10 mouse cellular contexts compared by ENCODE assay signal in the genomic region with DNA sequence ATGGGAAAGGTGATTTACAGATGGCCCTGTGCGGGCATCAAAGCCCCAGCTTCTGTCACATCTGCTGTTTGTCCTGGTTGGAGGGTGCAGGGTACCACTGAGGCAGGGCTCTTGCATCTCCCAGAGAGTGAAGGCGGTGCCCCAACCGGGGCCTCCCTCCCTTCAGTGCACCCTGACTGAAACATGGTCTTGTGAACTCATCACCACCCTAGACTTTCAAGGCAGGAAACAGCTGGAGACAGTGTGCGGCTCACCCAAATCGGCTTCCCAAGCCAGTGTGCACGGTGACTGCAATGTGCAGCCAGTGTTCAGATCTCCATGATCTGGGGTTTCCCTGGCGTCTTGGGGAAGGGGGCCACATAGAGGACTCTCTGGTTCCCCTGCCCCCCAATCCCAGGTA. TPM values are rescaled to one million over a fixed set of nuclear protein-coding genes. Genes with fewer than 3 reads are reported as not detected.
DNase-seq lines count a peak whose midpoint lies in the region; ATAC-seq and TF ChIP-seq lines count a peak whose summit lies in the region.
"Had no signal": no experiment of that assay in that cellular context is flagged by ENCODE, and none has a peak within 500 bp of the region (broad histone marks: within the 10 kb centered on the region; RNA-seq: fewer than 3 reads in every experiment).

No protein-coding gene starts in this region.

- no peak overlapping the region for H3K4me2 ChIP-seq in kidney, embryonic 14.5 days (replicated peaks; ENCODE audit: low read depth, low read length)
- H3K4me2 ChIP-seq in neural tube, embryonic 15.5 days, result no peak overlapping the region
- no peak overlapping the region for H3K4me2 ChIP-seq in limb, embryonic 14.5 days (replicated peaks; ENCODE audit: low read depth, low read length, severe bottlenecking)
- H3K4me2 ChIP-seq: limb, embryonic 13.5 days had no signal

- 53% methylated on average over 7 of the region's 7 CpGs for WGBS in kidney, embryonic 14.5 days
- 75% methylated on average over 7 of the region's 7 CpGs for WGBS in neural tube, embryonic 15.5 days
- 66% methylated on average over 7 of the region's 7 CpGs for WGBS in limb, embryonic 14.5 days

- no peak for TF ChIP-seq POLR2A in limb, embryonic 14.5 days (IDR thresholded peaks at IDR 0.05; ENCODE audit: borderline replicate concordance, extremely low read depth, insufficient read depth, insufficient read length)

- no peak for DNase-seq in kidney, postnatal 36 days
- peak; percentile 18 for DNase-seq in neural tube, embryonic 10.5 days (ENCODE audit: extremely low spot score, low spot score)
- DNase-seq in limb, embryonic 14.5 days (ENCODE audit: low spot score), result no peak
- peak; percentile 70 for DNase-seq in thymus, postnatal 4 days
- DNase-seq in gastrocnemius, postnatal 25 days, result no peak
- DNase-seq in yolk sac, embryonic 10.5 days (ENCODE audit: low spot score), result no peak

- H3K27ac ChIP-seq in kidney, embryonic 14.5 days (ENCODE audit: low read depth, low read length), result peak overlapping the region; percentile 30; the same call in 1 of the 2 replicates
- no peak overlapping the region for H3K27ac ChIP-seq in neural tube, embryonic 15.5 days (replicated peaks)
- no peak overlapping the region for H3K27ac ChIP-seq in limb, embryonic 14.5 days (replicated peaks; ENCODE audit: low read depth, low read length)
- H3K27ac ChIP-seq: limb, embryonic 13.5 days had no signal

- H3K4me1 ChIP-seq in kidney, embryonic 14.5 days (ENCODE audit: control insufficient read depth, insufficient read depth, low read length), result peaks cover 16% of the 10 kb centered on the region; the same call in 1 of the 2 replicates
- H3K4me1 ChIP-seq in neural tube, embryonic 15.5 days, result peaks cover 2% of the 10 kb centered on the region
- H3K4me1 ChIP-seq in limb, embryonic 14.5 days (ENCODE audit: control insufficient read depth, insufficient read depth, low read length), result peaks cover 13% of the 10 kb centered on the region

- no peak overlapping the region for H3K4me3 ChIP-seq in kidney, embryonic 14.5 days (ENCODE audit: low read length)
- H3K4me3 ChIP-seq in neural tube, embryonic 15.5 days (replicated peaks), result no peak overlapping the region
- no peak overlapping the region for H3K4me3 ChIP-seq in limb, embryonic 14.5 days (replicated peaks; ENCODE audit: low read length)
- H3K4me3 ChIP-seq: limb, embryonic 13.5 days had no signal

- no peaks in the 10 kb centered on the region for H3K27me3 ChIP-seq in kidney, embryonic 14.5 days (ENCODE audit: control insufficient read depth, insufficient read depth, low read length)
- no peaks in the 10 kb centered on the region for H3K27me3 ChIP-seq in neural tube, embryonic 15.5 days (replicated peaks)
- H3K27me3 ChIP-seq in limb, embryonic 14.5 days (ENCODE audit: control insufficient read depth, insufficient read depth, low read length), result no peaks in the 10 kb centered on the region
- H3K27me3 ChIP-seq: limb, embryonic 13.5 days had no signal

- no peaks in the 10 kb centered on the region for H3K36me3 ChIP-seq in kidney, embryonic 14.5 days (ENCODE audit: control insufficient read depth, insufficient read depth, low read length)
- H3K36me3 ChIP-seq in neural tube, embryonic 15.5 days, result no peaks in the 10 kb centered on the region
- H3K36me3 ChIP-seq in limb, embryonic 14.5 days (ENCODE audit: control insufficient read depth, insufficient read depth, low read length), result no peaks in the 10 kb centered on the region
- H3K36me3 ChIP-seq: limb, embryonic 13.5 days had no signal

- no peak overlapping the region for H3K9ac ChIP-seq in kidney, embryonic 14.5 days (ENCODE audit: low read depth, low read length)
- H3K9ac ChIP-seq in neural tube, embryonic 15.5 days (replicated peaks), result no peak overlapping the region
- no peak overlapping the region for H3K9ac ChIP-seq in limb, embryonic 14.5 days (ENCODE audit: low read depth, low read length, severe bottlenecking)
- H3K9ac ChIP-seq: limb, embryonic 13.5 days had no signal

- no peaks in the 10 kb centered on the region for H3K9me3 ChIP-seq in kidney, embryonic 14.5 days (ENCODE audit: control insufficient read depth, low read length)
- H3K9me3 ChIP-seq in neural tube, embryonic 15.5 days (replicated peaks), result no peaks in the 10 kb centered on the region
- no peaks in the 10 kb centered on the region for H3K9me3 ChIP-seq in limb, embryonic 14.5 days (ENCODE audit: control insufficient read depth, low read length)
- H3K9me3 ChIP-seq: limb, embryonic 13.5 days had no signal

- ATAC-seq in kidney, embryonic 14.5 days (ENCODE audit: low FRiP score, low TSS enrichment), result peak; percentile 44
- ATAC-seq in neural tube, embryonic 15.5 days (ENCODE audit: low FRiP score), result no peak
- ATAC-seq in limb, embryonic 14.5 days (ENCODE audit: low FRiP score, low read depth), result 0 out of 2 replicates have a peak, but pooled peaks have one; percentile 27
- ATAC-seq: midbrain, embryonic 16.5 days had no signal

RNA-seq across cellular contexts. Expression of a gene that starts 26.0 kb away (rescaled TPM):
- polyA plus RNA-seq in kidney, embryonic 14.5 days (2014; fragmentation: Nextera tagmentation; extraction: Ambion mirVana), result 793 and 904 TPM in 2 replicates
- polyA plus RNA-seq in neural tube, embryonic 15.5 days (2015; fragmentation: Nextera tagmentation; extraction: Ambion mirVana), result 155 and 302 TPM in 2 replicates
- polyA plus RNA-seq in limb, embryonic 14.5 days (2012; rRNA removed), result 143 and 170 TPM in 2 replicates
- 1,147 and 1,270 TPM in 2 replicates for polyA plus RNA-seq in limb, embryonic 14.5 days (2014; fragmentation: Nextera tagmentation; extraction: Ambion mirVana)
- 10 to 100 TPM; 17.1 to 35.7 TPM for total RNA-seq in gastrocnemius, postnatal 25 days (2021)

Comparison
In these comparisons a context has a peak if more than half of its experiments do, and no peak if none do; other contexts are left out.
1. DNase-seq: peak in neural tube, embryonic 10.5 days (single experiment) and thymus, postnatal 4 days (single experiment); none in kidney, postnatal 36 days (0 of 2), limb, embryonic 14.5 days (single experiment), gastrocnemius, postnatal 25 days (single experiment) and yolk sac, embryonic 10.5 days (single experiment).